Mouse (Mus musculus) hindbrain, embryonic 16.5 days (tissue): ENCODE measurements around the gene Bmf. TPM values are rescaled to one million over a fixed set of nuclear protein-coding genes. Genes with fewer than 3 reads are reported as not detected.

Experiments
- ATAC-seq: fragments of 200-750 bp; cut with Nextera tagmentation; 2 replicates; pipeline ENCODE4 v1.8.0; 2017; ENCODE audit warnings: moderate TSS enrichment, moderate library complexity
- H3K27ac ChIP-seq: fragments of 300-500 bp; sonication (generic); 2 replicates; pipeline ENCODE4 v1.5.1; 2014; ENCODE audit warnings: low read depth, mild to moderate bottlenecking, control low read depth, low read length, moderate library complexity
- H3K27me3 ChIP-seq: fragments of 300-500 bp; sonication (generic); replicated peaks from 2 replicates; pipeline ENCODE4 v1.6.1; 2014; ENCODE audit warnings: low read length; ENCODE audit not compliant: control insufficient read depth, insufficient read depth
- H3K36me3 ChIP-seq: fragments of 300-500 bp; sonication (generic); 2 replicates; pipeline ENCODE4 v1.6.1; 2014; ENCODE audit warnings: mild to moderate bottlenecking, low read length, moderate library complexity, mixed read lengths; ENCODE audit not compliant: control insufficient read depth, insufficient read depth
- H3K4me1 ChIP-seq: fragments of 300-500 bp; sonication (generic); 2 replicates; pipeline ENCODE4 v1.6.1; 2014; ENCODE audit warnings: low read depth, low read length; ENCODE audit not compliant: control insufficient read depth, insufficient read depth
- H3K4me2 ChIP-seq: fragments of 300-500 bp; sonication (generic); 2 replicates; pipeline ENCODE4 v1.6.1; 2014; ENCODE audit warnings: mild to moderate bottlenecking, low read length, control low read depth, moderate library complexity
- H3K4me3 ChIP-seq: fragments of 300-500 bp; sonication (generic); 2 replicates; pipeline ENCODE4 v1.5.1; 2014; ENCODE audit warnings: mild to moderate bottlenecking, low read length, control low read depth, moderate library complexity
- H3K9ac ChIP-seq: fragments of 300-500 bp; sonication (generic); 2 replicates; pipeline ENCODE4 v1.6.1; 2014; ENCODE audit warnings: low read depth, mild to moderate bottlenecking, control low read depth, low read length, moderate library complexity
- H3K9me3 ChIP-seq: fragments of 300-500 bp; sonication (generic); 2 replicates; pipeline ENCODE4 v1.6.1; 2014; ENCODE audit warnings: mild to moderate bottlenecking, low read length, moderate library complexity; ENCODE audit not compliant: control insufficient read depth
- WGBS: fragments of 180-500 bp; shearing (Covaris S2); extraction: QIAGEN DNeasy Blood & Tissue Kit; methylation state at CpG from one replicate; pipeline ENCODE4 v1.1.7; 2014; 5-methylcytosine and 5-hydroxymethylcytosine counted together
- polyA plus RNA-seq: library from polyadenylated mRNA; unstranded; fragments of >200 nt; fragmentation: Nextera tagmentation; extraction: Ambion mirVana; gene quantifications from 2 replicates; pipeline ENCODE4 v1.2.1, GENCODE M21; 2015

Gene Bmf
- polyA plus RNA-seq, 1 experiment from 2014 or later = 1.6 TPM

GRCm38 (mm10) chr2:118509688-118510446 lies 39.6 kb downstream of the Bmf start:
- Histone ChIP-seq H3K4me3 (no peak overlapping the region), H3K4me1 (peaks cover 11% of the 10 kb centered on the region), H3K36me3 (no peaks in the 10 kb centered on the region), H3K4me2 (peak overlapping the region; percentile 28; the same call in 1 of the 2 replicates), H3K27me3 (no peaks in the 10 kb centered on the region), H3K9ac (peak overlapping the region; percentile 38; the same call in 1 of the 2 replicates), H3K9me3 (no peaks in the 10 kb centered on the region), H3K27ac (peak overlapping the region; percentile 59; the same call in 1 of the 2 replicates)
- ATAC-seq = no peak
- 43% methylated on average over 8 of the region's 8 CpGs for WGBS

- H3K9me3 ChIP-seq = no peaks in the 10 kb centered on the region; the same call in 1 of the 2 replicates
- no peaks in the 10 kb centered on the region for H3K36me3 ChIP-seq
- no peak overlapping the region for H3K4me3 ChIP-seq
- no peaks in the 10 kb centered on the region for H3K27me3 ChIP-seq
- ATAC-seq = no peak
- H3K9ac ChIP-seq = no peak overlapping the region
- WGBS = 91% methylated on average over 7 of the region's 7 CpGs
- H3K27ac ChIP-seq = no peak overlapping the region
- H3K4me1 ChIP-seq = peaks cover 11% of the 10 kb centered on the region
- no peak overlapping the region for H3K4me2 ChIP-seq
Measured at GRCm38 (mm10) chr2:118507126-118507525, 42.4 kb downstream of the Bmf start.

GRCm38 (mm10) chr2:118500191-118500590 lies 49.3 kb downstream of the Bmf start:
- H3K9ac ChIP-seq = no peak overlapping the region
- no peaks in the 10 kb centered on the region; the same call in 1 of the 2 replicates for H3K9me3 ChIP-seq
- H3K36me3 ChIP-seq = no peaks in the 10 kb centered on the region
- no peak overlapping the region for H3K4me3 ChIP-seq
- peaks cover 6% of the 10 kb centered on the region; the same call in 1 of the 2 replicates for H3K4me1 ChIP-seq
- no peaks in the 10 kb centered on the region for H3K27me3 ChIP-seq
- no peak overlapping the region for H3K27ac ChIP-seq
- no peak overlapping the region for H3K4me2 ChIP-seq
- 94% methylated on average over 2 of the region's 2 CpGs for WGBS
- ATAC-seq = no peak

GRCm38 (mm10) chr2:118499135-118499961 lies 50.1 kb downstream of the Bmf start:
- no peak overlapping the region for H3K27ac ChIP-seq

GRCm38 (mm10) chr2:118498476-118498875 lies 51.0 kb downstream of the Bmf start:
- 78% methylated on average over 6 of the region's 6 CpGs for WGBS
- no peaks in the 10 kb centered on the region for H3K9me3 ChIP-seq
- H3K9ac ChIP-seq = no peak overlapping the region
- no peak overlapping the region for H3K27ac ChIP-seq
- H3K4me3 ChIP-seq = no peak overlapping the region
- no peak for ATAC-seq
- H3K4me2 ChIP-seq = no peak overlapping the region
- H3K36me3 ChIP-seq = no peaks in the 10 kb centered on the region
- no peaks in the 10 kb centered on the region for H3K27me3 ChIP-seq
- peaks cover 6% of the 10 kb centered on the region; the same call in 1 of the 2 replicates for H3K4me1 ChIP-seq

More at GRCm38 (mm10) chr2:118499135-118499961, 50.1 kb downstream of the Bmf start:
- ATAC-seq = no peak
- Histone ChIP-seq H3K4me1 (peaks cover 6% of the 10 kb centered on the region; the same call in 1 of the 2 replicates), H3K9ac (no peak overlapping the region), H3K36me3 (no peaks in the 10 kb centered on the region), H3K27me3 (no peaks in the 10 kb centered on the region), H3K4me3 (no peak overlapping the region), H3K9me3 (no peaks in the 10 kb centered on the region; the same call in 1 of the 2 replicates), H3K4me2 (no peak overlapping the region)
- 32% methylated on average over 20 of the region's 20 CpGs for WGBS

GRCm38 (mm10) chr2:118497890-118498289 lies 51.6 kb downstream of the Bmf start:
- Histone ChIP-seq H3K4me1 (peaks cover 6% of the 10 kb centered on the region; the same call in 1 of the 2 replicates), H3K4me3 (no peak overlapping the region), H3K27me3 (no peaks in the 10 kb centered on the region), H3K4me2 (no peak overlapping the region), H3K36me3 (no peaks in the 10 kb centered on the region), H3K27ac (no peak overlapping the region), H3K9ac (no peak overlapping the region), H3K9me3 (no peaks in the 10 kb centered on the region)
- no peak for ATAC-seq
- WGBS = 85% methylated on average over 5 of the region's 5 CpGs

- Histone ChIP-seq H3K4me3 (no peak overlapping the region), H3K27me3 (no peaks in the 10 kb centered on the region), H3K27ac (no peak overlapping the region), H3K4me1 (peaks cover 6% of the 10 kb centered on the region; the same call in 1 of the 2 replicates), H3K36me3 (no peaks in the 10 kb centered on the region), H3K9ac (no peak overlapping the region), H3K9me3 (no peaks in the 10 kb centered on the region), H3K4me2 (no peak overlapping the region)
- no peak for ATAC-seq
- WGBS = 74% methylated on average over 6 of the region's 9 CpGs
Measured at GRCm38 (mm10) chr2:118495024-118495423, 54.5 kb downstream of the Bmf start.

GRCm38 (mm10) chr2:118491741-118492395 lies 57.6 kb downstream of the Bmf start:
- Histone ChIP-seq H3K4me3 (no peak overlapping the region), H3K4me1 (no peaks in the 10 kb centered on the region), H3K36me3 (no peaks in the 10 kb centered on the region), H3K9me3 (no peaks in the 10 kb centered on the region), H3K27ac (no peak overlapping the region), H3K9ac (no peak overlapping the region), H3K4me2 (no peak overlapping the region), H3K27me3 (no peaks in the 10 kb centered on the region)
- 88% methylated on average over 4 of the region's 4 CpGs for WGBS
- ATAC-seq = no peak
